Mouse (Mus musculus) intestine, embryonic 16.5 days (tissue): ENCODE measurements around the gene Sdhb. TPM values are rescaled to one million over a fixed set of nuclear protein-coding genes. Genes with fewer than 3 reads are reported as not detected.

Experiments
- ATAC-seq: fragments of 200-750 bp; cut with Nextera tagmentation; 2 replicates; pipeline ENCODE4 v1.8.0; 2017; ENCODE audit warnings: moderate TSS enrichment, moderate library complexity
- H3K27ac ChIP-seq: fragments of 300-500 bp; sonication (generic); 2 replicates; pipeline ENCODE4 v1.5.1; 2014; ENCODE audit warnings: mild to moderate bottlenecking, low read length
- H3K27me3 ChIP-seq: fragments of 300-500 bp; sonication (generic); replicated peaks from 2 replicates; pipeline ENCODE4 v1.6.1; 2014; ENCODE audit warnings: low read length, control low read depth, mixed read lengths; ENCODE audit not compliant: control insufficient read depth, insufficient read depth
- H3K36me3 ChIP-seq: fragments of 300-500 bp; sonication (generic); 2 replicates; pipeline ENCODE4 v1.6.1; 2014; ENCODE audit warnings: low read length, control low read depth; ENCODE audit not compliant: control insufficient read depth, insufficient read depth
- H3K4me1 ChIP-seq: fragments of 300-500 bp; sonication (generic); 2 replicates; pipeline ENCODE4 v1.6.1; 2014; ENCODE audit warnings: low read length, control low read depth, mixed read lengths; ENCODE audit not compliant: control insufficient read depth, insufficient read depth
- H3K4me2 ChIP-seq: fragments of 300-500 bp; sonication (generic); 2 replicates; pipeline ENCODE4 v1.6.1; 2014; ENCODE audit warnings: low read depth, low read length, control low read depth
- H3K4me3 ChIP-seq: fragments of 300-500 bp; sonication (generic); 2 replicates; pipeline ENCODE4 v1.5.1; 2014; ENCODE audit warnings: mild to moderate bottlenecking, low read length
- H3K9ac ChIP-seq: fragments of 300-500 bp; sonication (generic); 2 replicates; pipeline ENCODE4 v1.6.1; 2014; ENCODE audit warnings: low read depth, low read length
- H3K9me3 ChIP-seq: fragments of 300-500 bp; sonication (generic); 2 replicates; pipeline ENCODE4 v1.6.1; 2016; ENCODE audit warnings: low read length, control low read depth; ENCODE audit not compliant: control insufficient read depth
- WGBS: fragments of 180-500 bp; shearing (Covaris S2); extraction: QIAGEN DNeasy Blood & Tissue Kit; methylation state at CpG from one replicate; pipeline ENCODE4 v1.1.7; 2014; 5-methylcytosine and 5-hydroxymethylcytosine counted together
- polyA plus RNA-seq: library from polyadenylated mRNA; unstranded; fragments of >200 nt; fragmentation: Nextera tagmentation; extraction: Ambion mirVana; gene quantifications from 2 replicates; pipeline ENCODE4 v1.2.1, GENCODE M21; 2015

Sdhb gene
- polyA plus RNA-seq, 1 experiment from 2014 or later = 671 TPM

DNA sequence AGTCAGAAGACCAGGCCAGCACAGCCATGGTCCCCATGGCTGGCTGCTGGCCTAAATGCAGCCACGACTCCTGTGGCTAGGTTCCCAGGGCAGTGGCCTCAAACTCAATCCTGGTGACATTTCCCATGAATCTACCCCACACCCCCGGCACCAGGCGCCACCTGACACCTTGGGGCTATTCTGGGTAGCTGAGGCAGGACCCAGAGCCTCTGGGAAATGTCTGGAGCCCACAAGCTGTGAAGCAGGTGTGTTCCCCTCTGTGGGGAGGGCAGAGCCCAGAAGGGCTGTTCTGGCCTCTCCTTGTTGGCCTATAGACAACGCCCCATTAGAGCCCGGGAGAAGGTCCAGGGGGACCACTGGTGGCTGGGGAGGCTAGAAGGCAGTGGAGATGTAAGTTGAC is 38.5 kb upstream of the Sdhb start:
- 83% methylated on average over 5 of the region's 5 CpGs for WGBS
- Histone ChIP-seq H3K36me3 (no peaks in the 10 kb centered on the region), H3K27ac (no peak overlapping the region), H3K27me3 (no peaks in the 10 kb centered on the region), H3K9ac (no peak overlapping the region), H3K4me3 (no peak overlapping the region), H3K4me2 (no peak overlapping the region), H3K9me3 (no peaks in the 10 kb centered on the region), H3K4me1 (peaks cover 6% of the 10 kb centered on the region; the same call in 1 of the 2 replicates)
- 0 out of 2 replicates have a peak, but pooled peaks have one; percentile 21 for ATAC-seq

DNA sequence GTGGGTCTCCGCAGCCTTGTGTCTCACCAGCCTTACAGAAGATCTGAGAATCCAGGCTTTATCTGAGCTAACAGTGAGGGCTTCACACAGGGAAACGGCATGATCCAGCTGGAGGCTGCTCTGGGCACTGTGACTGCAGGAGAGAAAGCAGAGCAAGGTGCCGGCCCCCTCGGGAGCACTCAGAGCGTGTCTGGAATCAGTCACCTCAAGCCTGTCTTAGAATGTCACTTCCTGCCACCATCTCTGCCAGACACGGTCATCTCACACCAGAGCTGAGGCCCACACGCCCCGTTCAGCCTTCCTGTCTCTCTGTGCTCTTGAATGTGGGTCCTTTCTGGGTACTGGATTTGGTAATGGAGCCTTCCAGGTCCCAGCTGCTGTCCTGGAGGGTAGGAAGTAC is 35.4 kb upstream of the Sdhb start:
- Histone ChIP-seq H3K27me3 (no peaks in the 10 kb centered on the region), H3K4me1 (0 out of 2 replicates have a peak, but pooled peaks cover 4% of the 10 kb centered on the region), H3K4me2 (no peak overlapping the region), H3K4me3 (no peak overlapping the region), H3K27ac (no peak overlapping the region), H3K9ac (no peak overlapping the region), H3K9me3 (no peaks in the 10 kb centered on the region), H3K36me3 (no peaks in the 10 kb centered on the region)
- ATAC-seq = no peak
- 49% methylated on average over 8 of the region's 8 CpGs for WGBS

DNA sequence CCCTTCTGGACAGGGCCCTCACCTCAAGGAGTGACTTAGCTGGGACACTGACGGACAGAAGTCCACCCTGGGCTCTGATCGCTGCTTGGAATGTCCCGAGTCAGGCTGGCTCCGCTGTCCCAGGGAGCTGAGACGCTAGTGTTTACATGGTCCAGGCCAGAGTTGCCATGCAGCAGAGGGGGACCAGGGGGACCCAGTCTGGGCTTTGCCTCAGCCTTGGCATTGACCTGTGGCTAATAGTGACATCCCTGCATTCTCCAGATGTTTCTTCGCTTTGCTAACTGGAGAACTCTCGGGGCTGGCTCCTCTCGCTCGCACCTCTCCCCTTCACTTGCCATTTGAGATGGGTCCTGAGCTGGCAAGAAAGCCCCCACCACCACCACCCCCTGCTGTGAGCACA is 32.7 kb upstream of the Sdhb start:
- Histone ChIP-seq H3K36me3 (no peaks in the 10 kb centered on the region), H3K4me3 (no peak overlapping the region), H3K27ac (no peak overlapping the region), H3K4me2 (no peak overlapping the region), H3K9me3 (no peaks in the 10 kb centered on the region), H3K9ac (no peak overlapping the region), H3K4me1 (0 out of 2 replicates have a peak, but pooled peaks cover 4% of the 10 kb centered on the region), H3K27me3 (no peaks in the 10 kb centered on the region)
- WGBS = 72% methylated on average over 9 of the region's 9 CpGs
- ATAC-seq = no peak

DNA sequence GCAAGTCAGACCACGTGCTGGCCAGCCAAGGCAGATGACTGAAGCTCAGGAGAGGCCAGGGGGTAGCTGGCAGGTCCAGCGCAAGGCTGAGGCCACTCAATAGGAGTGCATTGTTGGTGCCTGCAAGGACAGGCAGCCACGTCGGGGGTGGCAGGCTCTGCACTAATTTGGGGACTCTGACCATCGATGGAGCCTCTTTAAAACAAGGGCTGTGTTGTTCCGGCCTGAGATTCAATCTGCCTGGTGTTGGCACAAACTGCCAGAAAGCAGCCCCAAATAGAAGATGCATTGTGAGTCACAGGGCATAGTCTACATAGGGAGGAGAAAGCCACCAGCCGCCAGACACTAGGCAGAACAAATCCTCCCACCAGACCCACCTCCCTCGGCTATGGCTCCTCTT is 31.3 kb upstream of the Sdhb start:
- Histone ChIP-seq H3K4me1 (0 out of 2 replicates have a peak, but pooled peaks cover 4% of the 10 kb centered on the region), H3K9me3 (no peaks in the 10 kb centered on the region), H3K4me3 (no peak overlapping the region), H3K36me3 (no peaks in the 10 kb centered on the region), H3K9ac (no peak overlapping the region), H3K27me3 (no peaks in the 10 kb centered on the region), H3K4me2 (no peak overlapping the region), H3K27ac (no peak overlapping the region)
- no peak; the same call in 1 of the 2 replicates for ATAC-seq
- 61% methylated on average over 8 of the region's 8 CpGs for WGBS

DNA sequence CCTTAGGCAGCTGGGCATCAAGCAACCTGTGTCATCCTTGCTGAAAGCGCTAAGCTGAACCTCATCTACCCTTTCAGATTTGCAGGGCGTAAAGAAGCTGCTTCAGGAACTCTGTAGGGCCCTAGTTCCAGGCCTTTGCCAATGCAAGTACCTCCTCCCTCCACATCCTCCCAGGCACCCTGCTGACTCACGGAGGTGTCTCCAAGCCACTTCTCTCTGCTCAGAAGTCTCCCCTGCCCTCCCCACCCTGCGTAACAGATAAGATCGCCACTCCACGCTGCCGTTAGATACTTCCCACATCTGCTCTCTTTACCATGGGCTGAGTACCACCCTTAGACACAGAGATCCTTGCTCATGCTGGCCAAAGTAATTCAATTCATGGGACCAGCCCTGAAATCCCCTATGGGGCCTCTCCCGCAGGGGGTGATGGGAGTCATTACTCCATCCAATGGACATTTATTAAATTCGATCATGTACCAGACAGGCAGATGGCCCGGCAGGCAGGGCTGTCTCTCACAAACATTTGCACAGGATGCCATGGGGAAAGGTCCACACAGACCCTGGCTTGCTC is 30.0 kb upstream of the Sdhb start:
- WGBS = 53% methylated on average over 10 of the region's 10 CpGs
- Histone ChIP-seq H3K27ac (no peak overlapping the region), H3K9me3 (no peaks in the 10 kb centered on the region), H3K27me3 (no peaks in the 10 kb centered on the region), H3K4me3 (no peak overlapping the region), H3K9ac (no peak overlapping the region), H3K36me3 (no peaks in the 10 kb centered on the region), H3K4me2 (no peak overlapping the region), H3K4me1 (no peaks in the 10 kb centered on the region)
- ATAC-seq = peak; percentile 47

DNA sequence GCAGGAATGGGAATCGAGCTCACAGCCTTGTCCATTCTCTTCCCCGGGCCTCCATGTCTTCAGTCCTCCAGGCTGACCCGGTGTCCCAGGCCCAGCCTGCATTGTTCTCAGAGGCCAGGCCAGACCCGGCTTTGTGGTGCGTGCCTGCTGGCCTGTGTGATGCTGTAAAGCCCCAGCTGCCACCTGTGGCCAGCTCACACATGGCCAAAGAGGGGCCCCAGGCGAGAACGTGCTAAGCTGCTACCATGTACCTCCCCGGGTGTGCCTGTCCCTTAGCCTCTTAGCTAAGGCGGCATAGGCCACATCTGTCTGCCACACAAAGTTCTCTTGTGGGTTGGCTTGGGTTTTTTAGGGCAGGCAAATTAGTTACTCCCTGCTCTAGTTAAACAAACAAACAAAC is 25.4 kb upstream of the Sdhb start:
- Histone ChIP-seq H3K36me3 (no peaks in the 10 kb centered on the region), H3K4me3 (no peak overlapping the region), H3K4me2 (no peak overlapping the region), H3K27ac (no peak overlapping the region), H3K27me3 (no peaks in the 10 kb centered on the region), H3K9me3 (no peaks in the 10 kb centered on the region; the same call in 1 of the 2 replicates), H3K4me1 (no peaks in the 10 kb centered on the region), H3K9ac (no peak overlapping the region)
- no peak for ATAC-seq
- 74% methylated on average over 9 of the region's 9 CpGs for WGBS

DNA sequence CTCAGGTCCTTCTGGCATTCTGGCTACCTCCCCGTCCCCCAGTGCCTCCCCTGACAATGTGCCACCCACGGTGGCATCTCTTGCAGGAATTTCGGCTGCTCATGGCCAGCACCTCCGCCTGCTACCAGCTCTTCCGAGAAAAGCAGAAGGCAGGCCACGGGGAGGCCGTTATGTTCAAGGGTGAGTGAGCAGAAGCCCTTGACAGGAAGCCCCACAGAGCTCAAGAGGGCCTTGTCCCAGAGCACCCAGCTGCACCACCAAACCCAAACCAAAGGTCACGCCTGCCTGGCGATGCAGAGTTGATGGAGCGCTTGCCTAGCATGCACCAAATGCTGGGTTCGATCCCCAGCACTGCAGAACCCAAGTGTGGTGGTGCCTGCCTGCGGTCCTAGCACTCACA is 16.6 kb upstream of the Sdhb start:
- no peak overlapping the region for H3K4me2 ChIP-seq
- H3K4me1 ChIP-seq = no peaks in the 10 kb centered on the region
- WGBS = 88% methylated on average over 12 of the region's 12 CpGs
- H3K4me3 ChIP-seq = no peak overlapping the region
- no peaks in the 10 kb centered on the region for H3K36me3 ChIP-seq
- ATAC-seq = no peak
- H3K27me3 ChIP-seq = no peaks in the 10 kb centered on the region
- no peak overlapping the region for H3K9ac ChIP-seq
- H3K27ac ChIP-seq = no peak overlapping the region
- H3K9me3 ChIP-seq = no peaks in the 10 kb centered on the region; the same call in 1 of the 2 replicates

DNA sequence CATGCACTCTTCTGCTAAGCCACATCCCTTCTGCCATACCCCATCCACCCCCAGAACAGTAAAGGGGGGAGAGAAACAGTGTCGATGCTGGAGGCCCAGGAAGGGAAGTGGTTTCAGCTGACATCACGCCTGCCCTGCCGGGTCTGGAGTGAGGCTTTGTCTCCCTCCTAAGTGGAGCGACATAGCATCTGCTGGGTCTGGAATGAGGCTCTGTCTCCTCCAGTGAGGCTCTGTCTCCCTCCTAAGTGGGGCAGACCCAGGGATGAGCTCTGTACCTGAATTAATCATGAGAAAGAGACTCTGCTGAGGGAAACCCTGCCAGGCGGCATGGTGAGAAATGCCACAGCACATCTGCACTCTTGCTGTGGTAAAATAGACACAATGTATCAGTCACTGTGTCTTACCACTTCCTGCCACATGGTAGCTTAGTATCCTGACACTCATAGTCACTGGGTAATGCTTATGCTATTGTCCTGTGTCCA is 16.0 kb upstream of the Sdhb start:
- Histone ChIP-seq H3K4me3 (no peak overlapping the region), H3K9me3 (no peaks in the 10 kb centered on the region; the same call in 1 of the 2 replicates), H3K4me2 (no peak overlapping the region), H3K27me3 (no peaks in the 10 kb centered on the region), H3K27ac (no peak overlapping the region), H3K4me1 (no peaks in the 10 kb centered on the region), H3K36me3 (no peaks in the 10 kb centered on the region), H3K9ac (no peak overlapping the region)
- no peak for ATAC-seq
- WGBS = 71% methylated on average over 5 of the region's 5 CpGs

DNA sequence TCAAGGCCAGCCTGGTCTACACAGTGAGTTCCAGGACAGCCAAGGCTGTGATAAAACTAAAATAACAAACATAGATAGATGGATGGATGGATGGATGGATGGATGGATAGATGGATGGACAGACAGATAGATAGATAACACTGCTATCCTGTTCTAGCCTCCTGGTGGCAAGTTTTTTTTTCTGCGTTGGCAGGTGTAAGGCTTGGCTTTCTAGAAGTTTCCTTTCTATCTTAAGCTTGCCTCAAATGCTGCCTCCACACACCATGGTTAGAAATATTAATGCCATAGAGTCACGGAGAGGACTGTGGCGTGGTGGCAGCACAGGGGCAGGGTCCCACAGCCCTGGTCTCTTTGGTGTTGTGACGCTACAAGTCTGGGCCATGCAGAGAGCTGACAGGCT is 15.4 kb upstream of the Sdhb start:
- WGBS = 95% methylated on average over 4 of the region's 4 CpGs
- no peaks in the 10 kb centered on the region; the same call in 1 of the 2 replicates for H3K9me3 ChIP-seq
- H3K27me3 ChIP-seq = no peaks in the 10 kb centered on the region
- H3K9ac ChIP-seq = no peak overlapping the region
- no peak overlapping the region for H3K4me3 ChIP-seq
- no peak overlapping the region for H3K4me2 ChIP-seq
- no peaks in the 10 kb centered on the region for H3K36me3 ChIP-seq
- H3K27ac ChIP-seq = no peak overlapping the region
- no peaks in the 10 kb centered on the region for H3K4me1 ChIP-seq
- ATAC-seq = no peak

DNA sequence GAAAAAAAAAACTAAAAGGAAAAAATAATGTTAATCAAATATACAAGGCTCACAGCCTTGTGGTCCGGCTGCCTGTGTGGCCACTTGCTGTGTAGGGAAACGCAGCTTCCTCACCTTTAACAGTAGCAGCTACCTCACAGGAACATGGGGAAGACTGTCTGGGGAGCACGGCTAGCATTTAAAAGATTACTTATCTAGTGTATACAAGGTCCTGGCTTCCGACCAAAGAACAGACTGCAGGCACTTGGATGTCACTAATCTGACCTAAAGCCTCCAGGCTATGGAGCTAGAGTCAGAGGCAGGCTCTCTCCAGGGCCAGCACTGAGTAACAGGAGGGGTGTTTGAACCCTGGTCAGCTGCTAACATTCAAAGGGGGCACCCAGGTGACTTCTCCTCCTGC is 15.0 kb upstream of the Sdhb start:
- 50% methylated on average over 4 of the region's 4 CpGs for WGBS
- Histone ChIP-seq H3K4me3 (no peak overlapping the region), H3K9ac (no peak overlapping the region), H3K4me1 (no peaks in the 10 kb centered on the region), H3K36me3 (no peaks in the 10 kb centered on the region), H3K9me3 (no peaks in the 10 kb centered on the region; the same call in 1 of the 2 replicates), H3K27me3 (no peaks in the 10 kb centered on the region), H3K27ac (no peak overlapping the region), H3K4me2 (no peak overlapping the region)
- ATAC-seq = no peak
